Mouse (Mus musculus) kidney, adult 8-10 months (tissue): ENCODE measurements around the gene Dusp3.

Experiments used
- DNase-seq, 2 experiments: peaks; one replicate each; pipeline ENCODE4 v3.0.0; 2022

Dusp3 gene

DNA sequence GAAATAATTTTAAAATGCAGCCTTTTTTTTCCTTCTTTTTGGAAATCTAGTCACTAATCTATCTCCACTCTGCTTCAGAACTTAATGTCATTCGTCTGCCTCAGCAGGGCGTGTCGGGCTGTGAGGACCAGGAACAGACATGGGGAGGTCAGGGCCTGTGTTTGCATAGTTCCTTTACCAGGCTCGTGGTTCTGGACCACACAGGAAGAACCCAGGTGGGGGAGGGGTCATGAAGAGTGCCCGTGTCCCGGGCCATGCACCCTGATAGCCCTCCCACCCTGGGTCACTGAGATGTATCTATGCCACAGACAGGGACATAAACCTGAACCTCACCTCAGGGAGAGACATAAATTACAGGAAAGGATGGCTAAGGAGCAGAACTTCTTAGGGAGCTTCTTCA, 12.6 kb downstream of the Dusp3 start:
- no peak for DNase-seq

- no peak for DNase-seq
Observed at GRCm38 (mm10) chr11:101973496-101973895, 13.3 kb downstream of the Dusp3 start.

DNA sequence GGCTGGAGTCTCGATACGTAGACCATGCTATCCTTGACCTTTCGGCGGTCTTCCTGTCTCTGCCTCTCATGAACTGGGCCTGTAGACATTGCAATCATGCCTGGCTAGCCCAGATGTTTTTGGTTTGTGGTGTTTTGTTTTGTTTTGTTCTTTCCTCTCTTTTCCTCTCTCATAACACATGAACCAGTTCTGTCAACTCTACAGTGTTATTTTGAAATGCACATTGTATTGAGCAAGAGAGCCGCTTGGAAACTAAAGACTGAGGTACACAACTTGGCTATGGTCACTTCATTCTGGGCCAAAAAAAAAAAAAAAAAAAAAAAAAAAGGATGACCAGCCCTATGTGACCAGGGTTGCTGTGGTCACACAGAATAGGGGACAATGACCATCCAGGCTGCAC, 14.2 kb downstream of the Dusp3 start:
- DNase-seq = no peak

DNA sequence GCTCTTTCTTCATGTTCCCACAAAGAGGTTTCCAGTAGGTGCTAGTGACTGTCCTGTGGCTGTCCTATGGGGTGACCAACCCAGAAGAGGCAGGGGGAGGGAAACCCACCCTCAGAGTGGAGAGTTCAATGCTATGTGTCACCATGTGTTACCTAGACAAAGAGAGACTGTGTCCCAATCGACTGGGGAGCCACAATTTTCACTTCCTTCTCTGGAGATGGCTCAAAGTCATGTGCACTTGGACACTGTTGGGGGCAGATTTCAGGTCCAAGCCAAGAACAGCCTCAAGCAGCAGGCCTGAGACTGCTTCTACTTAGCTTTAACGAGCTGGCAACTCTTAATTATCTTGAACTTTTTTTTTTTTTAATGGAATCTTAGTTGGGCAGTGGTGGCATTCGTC, 14.7 kb downstream of the Dusp3 start:
- no peak for DNase-seq

DNA sequence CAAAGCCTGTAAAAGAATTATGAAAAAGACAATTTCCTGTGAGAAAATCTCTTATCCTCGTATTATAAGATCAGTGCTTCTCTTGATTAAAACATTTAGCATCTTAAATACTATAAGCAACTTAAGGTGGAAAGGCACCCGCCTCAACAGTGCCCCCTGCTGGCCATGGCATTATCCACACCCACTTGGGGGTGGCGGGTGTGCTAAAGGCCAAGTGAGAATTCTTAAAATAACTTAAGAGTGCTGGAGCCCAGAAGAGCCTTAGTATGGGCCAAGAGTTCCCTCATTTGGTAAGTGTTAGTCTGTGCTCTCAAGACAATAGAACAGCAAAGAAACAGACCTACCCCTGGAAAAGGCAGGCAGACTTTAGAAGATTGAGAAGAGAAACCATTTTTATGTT, 15.4 kb downstream of the Dusp3 start:
- peak in 1 of 2 experiments; percentile 52 for DNase-seq

- DNase-seq = no peak
Observed at GRCm38 (mm10) chr11:101969835-101970234, 17.0 kb downstream of the Dusp3 start.

DNA sequence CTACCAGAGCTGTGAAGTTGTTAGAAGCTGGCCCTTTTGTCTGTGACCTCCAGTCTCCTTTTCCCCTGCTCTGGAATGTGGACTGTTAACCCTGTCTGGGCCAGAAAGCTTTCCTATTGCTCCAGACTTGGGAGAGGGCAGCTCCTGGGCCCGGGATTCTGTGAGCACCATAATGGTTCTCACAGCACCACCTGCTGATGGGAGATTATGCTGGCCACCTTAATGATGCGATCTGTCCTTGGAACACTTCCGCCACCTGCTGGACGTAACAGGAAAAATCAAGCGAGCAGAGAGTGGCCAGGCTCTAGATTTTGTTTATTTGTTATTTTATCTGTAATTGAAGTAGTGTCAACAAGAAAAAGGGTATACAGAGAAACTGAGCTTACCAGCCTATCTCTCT, 18.0 kb downstream of the Dusp3 start:
- peak; percentile 71 to 88 for DNase-seq

DNA sequence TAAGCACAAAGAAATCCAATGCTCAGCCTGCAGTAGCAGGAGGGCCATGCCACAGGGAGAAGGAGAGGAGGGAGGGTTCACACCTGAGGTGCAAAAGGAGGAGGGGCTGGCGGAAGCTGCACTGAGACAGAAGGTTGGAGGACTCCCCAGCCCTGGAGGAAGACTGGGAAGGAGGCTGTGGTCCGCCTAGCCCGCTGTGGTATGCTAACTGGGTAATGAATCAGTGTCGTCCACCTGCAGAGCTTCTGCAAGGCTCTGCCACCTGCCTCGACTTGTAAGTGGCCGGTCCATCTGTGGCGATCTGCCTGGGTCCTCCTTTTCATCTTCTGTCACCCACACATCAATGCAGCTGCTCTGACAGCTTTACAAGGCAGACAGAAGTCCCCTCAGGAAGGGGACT, 18.5 kb downstream of the Dusp3 start:
- DNase-seq = no peak

- DNase-seq = no peak
Observed at GRCm38 (mm10) chr11:101966965-101967614, 19.7 kb downstream of the Dusp3 start, which contains the start of gene Sost. Gene Sost, minus strand, starts transcription at chr11:101967015.

DNA sequence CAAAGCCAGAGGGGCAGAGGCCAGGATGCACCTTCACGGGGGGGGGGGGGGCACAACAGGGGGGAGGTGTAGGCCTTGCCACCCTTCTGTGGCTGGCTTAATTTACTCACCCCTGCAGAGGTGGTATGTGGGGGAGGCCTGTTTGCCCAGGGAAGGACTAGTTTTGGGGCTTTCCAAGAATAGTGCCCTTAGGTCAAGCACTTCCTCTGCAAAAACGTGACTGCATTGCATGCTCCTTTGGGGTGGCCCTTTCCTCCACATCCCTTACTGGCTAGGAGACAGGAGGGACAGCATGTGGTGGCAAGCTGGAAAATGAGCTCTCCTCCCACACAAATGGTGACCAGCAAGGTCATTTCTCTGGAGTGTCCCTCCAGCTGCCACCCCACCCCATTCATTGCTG, 21.3 kb downstream of the Dusp3 start:
- no peak for DNase-seq

- no peak for DNase-seq
Observed at GRCm38 (mm10) chr11:101964647-101965046, 22.2 kb downstream of the Dusp3 start.

DNA sequence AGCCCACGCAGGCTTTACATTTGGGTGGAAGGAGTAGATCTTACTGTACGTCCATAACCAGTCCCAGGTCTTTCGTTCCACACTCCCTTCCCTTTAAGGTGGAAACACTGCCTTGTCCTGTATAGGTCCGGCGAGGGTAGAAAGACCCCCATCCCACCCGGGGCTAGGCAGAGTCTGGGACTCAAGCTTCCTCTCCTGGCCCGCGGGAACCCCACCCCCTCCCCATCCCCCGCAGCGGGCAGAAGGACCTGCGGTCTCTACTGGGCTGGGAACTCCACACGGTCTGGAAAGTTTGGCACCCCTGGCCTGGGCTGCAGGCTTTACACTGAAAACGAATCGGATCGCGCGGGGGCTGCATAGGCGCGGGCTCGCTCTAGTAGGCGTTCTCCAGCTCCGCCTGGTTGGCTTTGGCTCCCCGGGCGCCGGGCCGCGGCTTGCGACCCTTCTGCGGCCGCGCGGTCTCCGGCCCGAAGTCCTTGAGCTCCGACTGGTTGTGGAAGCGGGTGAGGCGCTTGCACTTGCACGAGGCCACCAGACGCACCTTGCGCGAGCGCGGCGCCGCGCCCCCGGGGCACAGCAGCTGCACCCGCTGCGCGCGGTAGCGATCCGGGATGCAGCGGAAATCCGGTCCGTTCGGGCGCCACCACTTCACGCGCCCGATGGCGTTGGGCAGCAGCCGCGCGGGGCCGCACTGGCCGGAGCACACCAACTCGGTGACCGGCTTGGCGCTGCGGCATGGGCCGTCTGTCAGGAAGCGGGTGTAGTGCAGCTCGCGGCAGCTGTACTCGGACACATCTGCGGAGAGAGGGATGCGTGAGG, 23.1 kb downstream of the Dusp3 start:
- DNase-seq = no peak

DNA sequence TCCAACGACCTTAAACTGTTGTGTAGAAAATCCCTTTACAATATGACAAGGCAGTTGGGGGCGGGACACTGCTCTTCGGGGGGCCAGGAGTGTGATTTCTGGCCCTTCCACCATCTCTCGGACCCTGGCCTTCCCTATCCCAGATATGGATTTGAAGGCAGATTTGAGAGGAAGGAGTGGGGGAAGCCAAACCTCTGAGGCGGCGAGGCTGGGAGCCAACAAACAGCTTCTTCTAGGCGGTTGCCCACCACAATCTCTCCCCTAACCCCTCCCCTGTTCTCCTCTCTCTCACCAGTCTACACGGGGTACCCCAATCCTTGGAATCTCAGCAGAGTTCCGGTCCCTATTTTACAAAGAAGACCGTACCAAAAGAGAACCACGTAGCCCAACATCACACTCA, 23.8 kb downstream of the Dusp3 start:
- DNase-seq = no peak

- DNase-seq = no peak
Observed at GRCm38 (mm10) chr11:101957476-101957875, 29.3 kb downstream of the Dusp3 start.

GRCm38 (mm10) chr11:101953441-101953840, 33.4 kb downstream of the Dusp3 start:
- no peak for DNase-seq

- peak; percentile 67 to 81 for DNase-seq
Observed at GRCm38 (mm10) chr11:101952541-101953341, 34.1 kb downstream of the Dusp3 start.

GRCm38 (mm10) chr11:101950021-101950420, 36.8 kb downstream of the Dusp3 start:
- DNase-seq = no peak

DNA sequence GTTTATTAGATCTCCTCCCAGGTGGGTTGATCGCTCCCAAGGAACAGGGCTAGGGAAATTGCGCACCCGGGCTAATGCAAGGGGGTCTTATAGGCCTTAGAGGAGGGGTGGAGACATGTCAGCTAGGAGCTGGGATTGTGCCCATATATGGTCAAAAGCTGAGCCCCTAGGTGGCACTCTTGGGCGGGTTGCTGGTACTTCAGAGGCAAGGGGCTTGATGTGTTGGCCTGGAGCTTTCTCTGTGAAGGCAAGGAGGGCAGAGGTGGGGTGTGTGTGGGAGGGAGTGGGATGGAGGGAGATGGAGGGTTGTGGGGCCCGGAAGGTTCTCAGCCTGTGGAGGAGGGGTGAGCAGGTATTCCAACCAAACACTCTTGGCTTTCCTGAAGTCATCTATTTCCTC, 40.3 kb downstream of the Dusp3 start:
- DNase-seq = no peak

GRCm38 (mm10) chr11:101943055-101943454, 43.8 kb downstream of the Dusp3 start:
- DNase-seq = no peak

- DNase-seq = no peak
Observed at GRCm38 (mm10) chr11:101937108-101937507, 49.7 kb downstream of the Dusp3 start.

- no peak for DNase-seq
Observed at GRCm38 (mm10) chr11:101936421-101936820, 50.4 kb downstream of the Dusp3 start.

- DNase-seq = no peak
Observed at GRCm38 (mm10) chr11:101935743-101936142, 51.1 kb downstream of the Dusp3 start.

DNA sequence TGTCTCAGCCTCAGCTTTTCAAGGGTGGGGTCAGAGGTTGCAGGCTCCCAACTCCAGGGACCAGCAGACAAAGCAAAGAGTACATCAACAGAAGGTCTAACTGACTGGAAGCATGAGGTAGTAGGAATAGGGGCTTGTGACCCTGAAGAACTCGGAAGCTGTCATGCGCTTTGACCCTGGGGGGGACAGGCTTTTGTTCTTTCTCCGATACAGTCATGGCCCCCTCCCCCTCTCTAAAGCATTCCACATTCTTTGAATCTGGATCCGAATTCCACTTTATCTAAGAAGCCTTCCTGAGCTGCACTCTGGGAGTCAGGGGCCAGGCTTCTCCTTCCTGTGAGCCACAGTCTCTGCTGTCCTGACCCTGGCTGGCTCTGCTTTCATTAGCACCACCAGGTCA, 54.8 kb downstream of the Dusp3 start:
- no peak for DNase-seq
